In genomic region chr7:127085751-127086150, GRCm38 (mm10) we compare ENCODE assay signal across 1 mouse cellular context.
TF ChIP-seq lines count a peak whose summit lies in the region.

No protein-coding gene starts in this region.

TF ChIP-seq in MEL, 35 proteins besides CTCF, POLR2A, EP300 and RAD21:
- TF ChIP-seq TAL1 (IDR thresholded peaks at IDR 0.05; ENCODE audit: low read length): peak; percentile 75
- TF ChIP-seq TBP (IDR thresholded peaks at IDR 0.05; ENCODE audit: low read depth, low read length): peak; percentile 46; the same call in 1 of the 2 replicates
- TF ChIP-seq GATA1 (IDR thresholded peaks at IDR 0.05; ENCODE audit: low read depth, low read length): peak; percentile 58
